Mouse (Mus musculus): Measurements from ENCODE around the gene Phc2.
A peak's percentile ranks its signal among the peaks of the same experiment; 100 is the strongest.
"Not testable (repeated sequence)": the region's sequence is repeated elsewhere in the genome, so short reads cannot be mapped to it uniquely, and the experiment has no call there.

Gene Phc2

DNA sequence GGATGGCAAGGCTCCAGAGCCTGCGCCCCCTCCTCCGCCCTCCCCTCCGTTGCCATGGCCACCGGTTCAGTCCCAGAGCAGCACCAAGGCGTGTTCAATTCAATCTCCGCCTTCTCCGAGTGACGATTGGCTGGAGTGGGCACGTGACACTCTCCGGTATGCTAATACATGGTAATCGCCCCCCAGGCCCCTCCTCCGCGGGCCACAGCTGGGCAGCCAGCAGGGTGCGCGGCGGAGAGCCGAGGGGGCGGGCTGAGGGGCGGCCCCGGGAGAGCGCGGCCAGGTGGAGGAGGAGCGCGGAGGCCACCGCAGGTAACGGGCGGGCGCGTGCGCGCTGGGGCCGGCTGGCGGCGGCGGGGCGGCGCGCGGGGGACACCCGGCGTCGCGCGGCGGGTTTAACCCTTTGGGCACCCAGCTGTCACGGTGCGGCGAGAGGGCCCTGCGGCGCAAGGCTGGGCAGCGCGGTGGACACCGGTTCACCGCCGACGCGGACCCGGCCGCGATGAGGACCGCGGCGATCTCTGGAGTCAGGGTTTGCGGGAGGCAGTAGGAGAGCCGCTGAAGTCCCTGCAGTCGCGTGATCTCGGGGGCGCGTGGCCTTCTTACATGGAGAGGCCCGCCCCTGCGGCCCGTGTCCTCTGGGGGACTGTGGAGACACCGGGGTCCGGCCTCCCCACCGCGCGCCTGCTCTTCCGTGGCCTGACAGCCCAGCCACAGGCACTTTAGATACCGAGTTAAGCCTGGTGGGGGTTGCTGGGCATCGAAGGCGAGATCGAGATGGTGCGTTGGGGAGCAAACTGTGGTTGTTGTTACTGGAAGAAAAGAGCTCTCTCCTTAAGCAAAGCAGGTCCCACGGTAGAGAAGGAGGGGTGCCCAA, at the start of gene Phc2:
Phc2 (plus strand) TSS at position 198 of the 877 bp plus-strand sequence.
- peak; percentile 96 for DNase-seq (ENCODE audit: low spot score)

DNA sequence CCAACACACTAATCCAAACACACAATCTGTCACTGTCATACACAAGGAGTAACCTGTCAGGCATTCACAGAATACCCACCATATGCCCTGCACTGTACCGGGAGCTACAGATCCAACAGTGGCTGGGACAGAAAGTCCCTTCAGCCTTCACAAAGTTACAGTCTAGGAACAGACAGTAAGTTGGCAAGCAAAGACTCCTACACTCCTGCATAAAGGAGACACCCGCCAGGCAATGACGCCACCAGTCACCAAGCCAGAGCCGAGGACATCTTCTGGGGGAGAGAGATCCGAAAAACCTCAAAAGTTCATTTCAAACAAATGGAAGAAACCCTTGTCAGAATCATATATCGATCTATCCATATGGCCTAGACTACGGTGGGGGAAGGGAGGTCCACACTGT, 47.9 kb upstream of the Phc2 start:
- no peak for DNase-seq (ENCODE audit: low spot score)

DNA sequence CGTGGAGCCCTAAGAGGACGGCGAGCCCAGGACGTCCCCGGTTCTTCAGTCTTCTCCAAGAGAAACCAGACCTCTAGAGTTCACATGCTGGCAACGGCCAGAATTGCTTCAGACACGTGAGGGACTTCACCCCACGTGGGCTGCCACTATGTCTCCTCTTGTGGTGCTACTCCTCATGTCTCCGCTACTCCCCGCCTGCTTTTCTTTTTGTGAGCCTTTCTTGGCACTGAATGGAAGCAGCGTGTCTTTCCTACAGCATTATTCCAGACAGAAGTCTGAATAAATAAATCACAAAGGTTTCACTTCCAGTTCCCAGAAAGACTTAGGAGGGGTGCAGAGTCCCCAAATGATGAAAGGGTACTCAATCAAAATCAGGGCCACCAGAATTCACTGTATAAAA, 46.8 kb upstream of the Phc2 start:
- DNase-seq (ENCODE audit: low spot score) = no peak

DNA sequence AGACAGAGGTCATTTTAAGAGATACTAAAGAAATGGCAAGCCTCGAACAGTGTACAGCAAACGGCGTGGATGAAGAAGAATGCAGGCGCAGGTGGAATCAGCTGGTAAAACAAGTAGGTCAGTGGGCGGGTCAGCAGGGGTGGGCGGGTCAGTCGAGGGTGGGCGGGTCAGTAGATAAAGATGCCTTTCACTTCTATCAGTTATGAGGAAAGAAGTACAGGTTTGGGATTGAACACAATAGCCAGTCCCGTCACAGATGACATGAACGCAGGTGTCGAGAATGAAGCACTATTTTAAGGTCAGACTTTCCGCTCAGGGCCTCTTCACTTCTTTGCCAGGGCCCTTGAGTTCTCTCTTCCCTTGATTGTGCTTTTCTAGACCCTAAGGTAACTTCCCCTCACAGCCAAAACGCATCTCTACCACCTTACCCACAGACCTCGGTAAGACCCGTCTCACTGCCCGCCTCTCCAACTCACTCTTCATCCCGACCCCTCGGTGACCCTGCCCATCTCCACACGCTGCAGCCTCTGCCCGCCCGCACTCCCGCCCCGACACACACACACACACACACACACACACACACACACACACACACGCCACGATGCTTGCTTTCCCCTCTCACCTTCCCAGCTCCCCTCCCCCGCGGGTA, 45.1 kb upstream of the Phc2 start:
- no peak for DNase-seq (ENCODE audit: low spot score)

DNA sequence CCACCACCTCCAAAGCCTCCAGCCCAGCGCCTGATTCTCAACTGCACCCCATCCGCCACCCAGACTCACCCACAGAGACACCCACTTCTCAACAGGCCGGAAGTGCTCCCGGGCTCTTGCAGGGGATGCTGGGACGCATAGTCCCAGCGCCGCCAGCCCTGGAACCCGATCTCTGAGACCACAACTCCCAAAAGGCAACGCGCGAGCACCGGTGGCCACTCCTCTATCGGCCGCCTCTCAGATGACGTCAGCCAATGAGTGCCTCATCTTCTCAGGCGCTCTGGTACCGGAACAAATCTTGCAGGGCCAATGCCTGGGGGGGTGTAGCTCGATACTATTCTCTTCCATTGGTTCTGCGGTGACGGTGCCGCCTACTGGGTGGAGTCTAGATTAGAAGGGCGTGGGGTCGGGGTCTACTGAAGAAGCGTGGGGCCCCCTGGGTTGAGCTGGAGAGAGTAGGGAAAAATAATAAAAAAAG, 44.5 kb upstream of the Phc2 start, which contains the start of gene Zscan20:
Zscan20 (minus strand) TSS at position 174 of the 478 bp plus-strand sequence.
- peak; percentile 96 for DNase-seq (ENCODE audit: low spot score)

DNA sequence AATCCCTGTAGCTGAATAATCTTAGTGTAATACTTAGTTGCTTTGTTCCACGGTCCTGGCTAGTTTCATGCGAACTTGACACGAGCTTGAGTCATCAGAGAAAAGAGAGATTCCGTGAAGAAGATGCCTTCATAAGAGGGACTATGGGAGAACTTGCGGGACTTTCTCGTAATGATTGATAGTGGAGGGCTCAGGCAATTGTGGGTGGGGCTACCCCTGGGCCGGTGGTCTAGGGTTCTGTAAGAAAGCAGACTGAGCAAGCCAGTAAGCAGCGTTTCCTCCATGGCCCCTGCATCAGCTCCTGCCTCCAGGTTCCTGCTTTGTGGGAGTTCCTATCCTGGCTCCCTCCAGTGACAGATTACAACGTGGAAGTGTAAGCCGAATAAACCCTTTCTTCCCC, 43.8 kb upstream of the Phc2 start:
- no peak for DNase-seq (ENCODE audit: low spot score)

DNA sequence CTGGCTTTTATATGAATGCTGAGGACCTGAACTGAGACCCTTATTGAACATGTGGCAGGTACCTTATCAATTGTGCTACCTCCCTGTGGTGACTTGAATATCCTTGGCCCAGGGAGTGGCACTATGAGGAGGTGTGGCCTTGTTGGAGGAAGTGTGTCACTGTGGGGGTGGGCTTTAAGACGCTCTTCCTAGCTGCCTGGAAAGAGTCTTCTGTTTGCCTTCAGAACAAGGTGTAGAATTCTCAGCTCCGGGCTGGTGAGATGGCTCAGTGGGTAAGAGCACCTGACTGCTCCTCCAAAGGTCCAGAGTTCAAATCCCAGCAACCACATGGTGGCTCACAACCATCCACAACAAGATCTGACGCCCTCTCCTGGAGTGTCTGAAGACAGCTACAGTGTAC, 42.8 kb upstream of the Phc2 start:
- DNase-seq (ENCODE audit: low spot score) = not testable (repeated sequence)

DNA sequence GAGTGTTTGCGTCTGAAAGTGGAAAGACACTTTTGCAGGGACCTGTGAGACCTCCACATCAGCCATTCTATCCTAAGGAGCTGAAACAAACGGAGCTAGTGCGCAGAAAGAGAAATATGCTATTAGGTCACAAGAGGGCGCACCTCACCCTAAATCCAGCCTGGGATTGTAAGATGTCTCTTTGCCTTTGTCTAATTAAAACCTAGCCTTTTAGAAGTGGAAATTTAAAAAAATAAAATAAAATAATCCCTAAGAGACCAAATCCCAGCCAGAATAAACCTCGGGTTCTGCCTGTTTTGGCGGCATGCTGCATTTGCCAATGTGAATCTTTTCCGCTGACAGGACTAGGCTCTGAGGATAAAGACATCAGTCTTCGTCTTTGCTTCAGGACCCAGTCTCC, 41.2 kb upstream of the Phc2 start:
- DNase-seq (ENCODE audit: low spot score) = no peak

DNA sequence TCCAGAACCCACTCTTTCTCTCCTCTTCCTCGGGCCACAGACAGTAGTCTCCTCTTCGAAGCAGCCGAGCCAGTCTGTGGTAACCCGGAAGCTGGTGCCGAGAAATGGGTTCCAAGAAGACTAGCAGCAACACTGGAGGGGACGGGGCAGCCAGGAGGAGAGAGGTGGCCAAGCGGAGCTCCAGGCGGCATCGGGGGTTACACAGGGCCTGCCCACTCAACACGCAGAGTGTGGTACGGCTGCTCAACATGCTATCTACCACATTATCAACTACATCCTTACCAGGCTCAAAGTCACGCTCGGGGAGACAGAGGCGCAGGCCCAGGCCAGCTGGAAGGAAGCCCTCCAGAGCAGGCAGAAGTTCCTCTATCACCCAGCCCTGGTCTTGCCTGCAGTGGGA, 38.7 kb upstream of the Phc2 start:
- DNase-seq (ENCODE audit: low spot score) = no peak

DNA sequence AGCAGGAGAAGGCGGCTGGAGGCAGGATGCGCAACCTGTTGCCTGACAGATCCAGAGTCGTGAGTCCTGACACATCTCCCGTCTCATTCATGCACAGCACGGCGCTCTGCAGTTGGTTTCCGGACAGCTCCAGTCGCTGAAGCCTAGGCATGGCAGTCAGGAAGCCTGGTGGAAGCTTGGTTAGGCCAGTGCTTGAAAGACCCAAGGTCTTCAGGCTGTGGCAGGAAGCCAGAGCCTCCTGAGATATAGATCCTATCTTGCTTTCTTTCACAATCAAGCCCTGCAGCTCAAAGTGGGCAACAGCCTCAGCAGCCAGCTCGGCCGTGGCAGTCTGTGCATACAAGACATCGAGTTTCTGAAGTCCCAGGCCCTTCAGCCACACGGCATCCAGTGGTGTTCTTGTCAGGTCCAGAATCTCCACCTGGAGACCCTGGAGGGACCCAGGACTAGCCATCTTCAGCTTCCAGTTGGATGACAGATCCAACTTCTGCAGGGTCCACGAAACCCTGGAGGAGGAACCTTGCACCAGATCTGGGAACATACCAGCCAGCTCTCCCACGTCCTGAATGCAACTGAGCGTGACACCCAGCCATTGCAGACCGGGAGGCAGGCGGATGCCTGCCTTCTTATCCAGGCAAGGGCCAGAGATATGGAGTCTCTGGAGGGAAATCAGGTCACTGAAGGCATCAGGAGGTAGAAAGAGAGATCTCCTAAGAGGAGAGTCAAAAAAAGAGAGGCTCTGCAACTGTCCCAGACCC, 37.0 kb upstream of the Phc2 start:
- no peak for DNase-seq (ENCODE audit: low spot score)

DNA sequence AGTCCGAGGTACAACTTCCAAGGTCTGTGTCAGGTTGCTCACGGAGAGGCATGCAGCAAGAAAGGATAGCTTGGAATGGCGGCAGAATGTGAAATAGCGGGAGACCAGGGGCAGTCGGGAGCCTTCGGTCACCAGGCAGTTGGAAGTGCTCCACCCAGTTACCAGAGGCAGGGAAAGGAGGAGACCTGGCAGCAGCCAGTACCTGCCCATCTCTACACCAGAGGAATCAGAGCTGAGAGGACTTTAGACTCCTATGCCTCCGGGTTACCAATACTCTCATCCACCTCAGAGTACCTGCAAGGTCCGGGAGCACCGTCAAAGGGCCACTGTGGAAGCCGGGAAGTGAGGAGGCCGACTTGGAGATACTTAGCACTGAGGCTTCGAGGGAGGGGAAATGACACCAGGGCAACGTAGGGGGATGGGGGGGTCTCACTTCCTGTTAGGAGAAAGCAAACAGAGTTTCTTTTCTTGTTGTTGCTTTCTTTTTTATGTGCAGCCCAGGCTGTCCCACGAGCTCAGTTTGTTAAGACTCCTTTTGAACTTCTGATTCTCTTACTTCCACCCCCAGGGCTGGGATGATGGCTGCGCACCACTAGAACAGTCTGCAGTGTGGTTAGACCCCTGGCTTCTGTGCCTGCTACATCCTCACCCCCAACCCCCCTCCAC, 36.1 kb upstream of the Phc2 start, which contains the start of gene Tlr12:
Tlr12 (minus strand) TSS at position 374 of the 666 bp plus-strand sequence.
- DNase-seq (ENCODE audit: low spot score) = no peak

DNA sequence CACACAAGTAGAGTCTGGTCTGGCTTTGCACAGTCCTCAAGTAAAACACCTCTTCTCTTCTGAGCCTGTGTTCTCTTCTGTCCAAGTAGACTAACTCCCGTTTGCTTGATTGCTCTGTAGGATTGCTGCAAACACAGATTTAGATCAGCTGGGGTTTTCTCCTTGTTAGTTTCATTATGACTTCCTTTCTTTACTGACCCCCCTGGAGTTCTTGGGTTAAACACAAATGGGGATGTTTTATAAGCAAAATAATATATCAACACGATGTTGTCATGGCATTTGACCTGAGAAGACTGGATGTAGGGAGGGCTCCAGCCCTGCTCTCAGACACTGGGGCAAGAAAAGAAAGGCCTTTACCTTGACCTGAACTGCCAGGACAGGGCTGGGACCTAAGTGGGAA, 35.5 kb upstream of the Phc2 start:
- DNase-seq (ENCODE audit: low spot score) = no peak

DNA sequence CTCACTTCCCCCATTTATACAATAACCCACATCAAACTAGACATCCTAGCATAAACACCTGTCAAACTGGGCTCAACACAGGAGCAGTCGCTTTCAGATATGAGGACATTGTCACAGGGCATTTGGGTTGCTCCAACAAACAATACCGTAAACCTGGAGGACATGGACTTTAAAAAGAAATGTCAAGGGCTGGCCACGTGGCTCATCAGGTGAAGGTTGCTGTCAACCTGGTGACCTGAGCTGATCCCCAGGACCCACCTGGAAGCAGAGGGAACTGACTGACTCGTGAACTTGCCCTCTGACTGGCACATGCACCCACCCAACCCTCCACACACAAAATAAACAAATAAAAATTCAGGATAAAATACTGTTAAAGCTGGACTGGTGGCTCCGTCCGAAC, 33.9 kb upstream of the Phc2 start:
- no peak for DNase-seq (ENCODE audit: low spot score)

DNA sequence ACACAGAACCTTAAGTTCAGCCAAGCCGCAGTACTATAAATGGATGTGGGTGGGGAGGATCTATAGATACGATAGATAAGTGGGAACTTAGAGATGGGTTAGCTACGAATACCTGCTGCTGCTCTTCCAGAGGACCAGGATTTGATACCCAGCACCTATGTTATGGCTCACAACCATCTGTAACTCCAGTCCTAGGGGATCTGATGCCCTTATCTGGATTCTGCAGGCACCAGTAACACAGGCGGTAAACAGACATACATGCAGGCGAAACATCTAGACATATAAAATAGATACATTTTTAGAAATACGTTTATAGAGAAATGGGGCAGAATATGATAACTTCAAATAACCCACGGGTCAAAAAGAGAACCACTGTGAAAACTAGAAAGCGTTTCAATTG, 33.4 kb upstream of the Phc2 start:
- DNase-seq (ENCODE audit: low spot score) = no peak

DNA sequence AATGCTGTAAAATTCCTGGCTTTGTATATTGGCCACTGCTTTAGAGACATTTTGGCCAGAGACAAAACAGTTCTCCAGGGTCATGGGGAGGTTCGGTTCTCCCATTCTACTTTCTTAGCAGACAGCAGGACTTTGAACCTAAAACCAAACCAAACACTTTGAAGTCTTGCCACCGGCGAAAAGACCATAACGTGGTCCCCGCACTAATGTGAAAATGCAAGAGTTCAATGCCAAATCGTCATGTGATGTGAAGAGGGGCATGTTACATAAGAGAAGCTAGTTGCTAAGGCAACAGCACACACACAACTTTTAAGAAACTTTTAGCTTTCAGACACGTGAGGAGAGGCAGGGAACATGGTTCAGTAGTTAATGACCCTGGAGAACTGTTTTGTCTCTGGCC, 19.1 kb upstream of the Phc2 start:
- DNase-seq (ENCODE audit: low spot score) = no peak

DNA sequence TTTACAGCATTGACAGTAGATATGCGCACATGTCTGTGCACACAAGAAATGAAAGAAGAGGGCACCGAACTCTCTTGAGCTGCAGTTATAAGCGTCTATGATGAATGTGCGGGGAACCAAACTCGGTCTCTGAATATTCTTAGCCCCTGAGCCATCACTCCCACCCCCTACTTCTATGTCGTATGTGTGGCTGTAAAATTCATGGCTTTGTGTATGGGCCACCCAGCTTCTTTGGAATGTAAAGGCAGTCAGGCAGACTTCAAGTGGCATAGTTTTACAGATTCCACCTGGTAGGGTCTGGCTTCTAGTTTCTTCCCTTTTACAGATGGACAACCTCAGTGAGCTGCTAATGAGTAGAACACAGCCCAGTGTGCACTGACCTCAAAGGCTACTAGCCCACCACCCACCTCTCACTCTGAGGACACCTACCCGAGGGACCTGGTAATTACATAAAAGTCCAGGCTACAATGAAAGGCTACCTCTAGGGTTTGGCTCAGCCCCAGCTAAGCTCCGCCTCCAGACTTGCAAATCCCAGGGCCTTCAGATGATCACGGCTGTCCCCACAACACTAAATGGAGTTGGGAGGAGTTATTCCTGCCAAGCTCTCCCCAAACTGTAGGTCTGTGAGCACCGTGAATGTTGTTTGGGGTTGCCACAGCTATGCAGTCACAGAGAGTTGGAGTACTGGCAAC, 18.5 kb upstream of the Phc2 start:
- DNase-seq (ENCODE audit: low spot score) = no peak

DNA sequence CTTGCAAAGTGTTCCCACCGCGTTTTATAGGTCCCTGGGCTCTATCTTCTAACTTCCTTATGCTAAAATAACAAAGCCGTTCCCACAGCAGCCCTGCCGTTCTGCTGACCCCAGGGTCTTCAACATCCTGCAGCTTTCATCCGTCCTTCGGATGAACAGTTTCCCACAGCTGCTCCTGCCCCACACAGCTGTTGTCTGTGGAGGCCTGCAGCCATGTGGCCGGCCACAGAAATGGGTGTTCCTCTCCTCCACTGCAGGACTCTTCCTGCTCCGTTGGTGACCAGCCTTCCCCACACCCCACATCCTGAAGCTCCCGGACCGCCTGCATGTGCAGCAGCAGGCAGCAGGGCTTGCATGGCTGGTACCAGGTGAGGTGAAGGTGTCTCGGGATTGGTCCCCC, 17.3 kb upstream of the Phc2 start:
- DNase-seq (ENCODE audit: low spot score) = no peak

DNA sequence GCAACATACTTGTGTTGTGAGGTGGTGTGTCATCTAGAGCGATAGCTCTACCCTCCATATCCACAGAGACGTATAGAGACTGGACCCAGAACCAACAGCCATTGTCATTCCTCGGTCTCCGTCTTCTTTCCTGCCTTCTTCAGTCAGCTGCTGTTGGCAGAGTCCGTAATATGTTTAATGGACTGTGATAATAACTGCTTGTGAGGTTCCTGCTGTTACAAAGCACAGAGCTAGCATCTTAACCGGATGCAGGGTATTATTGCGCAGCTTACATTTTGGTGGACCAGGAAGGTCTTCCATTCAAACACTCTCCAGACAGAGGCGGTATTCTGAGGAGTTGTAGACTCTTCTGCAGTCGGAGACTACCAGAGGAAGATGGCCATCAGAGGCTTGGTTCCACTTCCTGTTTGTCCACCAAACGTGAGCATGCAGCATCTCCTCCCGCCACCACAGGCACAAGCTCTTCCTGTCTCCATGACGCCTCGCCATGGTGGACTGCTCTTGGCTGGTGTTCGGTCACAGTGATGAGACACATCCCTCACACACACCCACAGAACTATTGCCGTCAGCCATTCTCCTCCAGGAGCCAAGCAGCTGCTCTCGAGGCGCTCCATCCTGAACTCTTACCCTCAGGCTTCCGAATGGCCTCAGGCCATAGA, 16.1 kb upstream of the Phc2 start:
- no peak for DNase-seq (ENCODE audit: low spot score)

DNA sequence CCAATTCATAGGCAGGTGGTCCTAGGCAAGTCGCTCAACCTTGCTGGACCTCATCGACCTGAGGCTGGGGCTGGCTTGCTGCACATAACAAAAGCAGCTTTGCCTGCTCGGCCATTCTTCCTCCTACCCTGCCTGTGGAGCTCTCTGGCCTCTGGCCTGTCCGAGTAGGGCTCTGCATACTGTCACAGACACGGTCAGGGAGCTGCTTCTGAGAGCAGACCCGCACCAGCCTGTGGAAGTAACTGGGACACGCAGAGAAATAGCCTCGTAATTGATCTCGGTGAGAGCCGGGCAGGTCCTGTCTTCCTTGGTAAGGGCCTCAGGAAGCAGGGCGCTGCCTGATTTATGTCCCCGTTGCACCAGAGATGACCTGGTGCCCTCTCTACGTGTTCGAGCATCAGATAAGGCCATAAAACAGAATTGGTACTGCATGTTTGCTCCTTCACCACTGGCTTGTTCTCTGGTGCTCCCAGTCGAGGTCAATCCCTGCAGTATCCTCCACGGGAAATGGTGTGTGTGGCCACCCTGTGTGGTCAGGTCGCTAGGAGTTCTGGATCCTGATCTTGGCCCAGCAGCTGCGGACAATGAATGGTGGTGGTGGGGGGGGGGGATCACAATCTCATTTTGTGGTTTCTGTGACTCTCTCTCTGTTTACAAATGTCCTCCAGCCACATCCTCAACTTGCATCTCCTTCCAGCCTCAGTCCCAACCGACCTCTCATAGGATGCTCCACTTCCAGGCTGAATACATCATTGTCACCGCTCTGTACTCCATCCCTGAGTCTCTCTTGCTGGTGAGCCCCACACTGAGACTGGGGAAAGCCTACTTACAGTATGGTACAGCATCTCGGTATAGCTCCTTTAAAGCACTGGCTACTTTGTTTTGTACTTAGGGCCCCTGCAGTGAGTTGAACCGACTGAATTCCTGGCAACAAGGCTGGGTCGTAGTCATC, 12.5 kb upstream of the Phc2 start:
- DNase-seq (ENCODE audit: low spot score) = no peak

DNA sequence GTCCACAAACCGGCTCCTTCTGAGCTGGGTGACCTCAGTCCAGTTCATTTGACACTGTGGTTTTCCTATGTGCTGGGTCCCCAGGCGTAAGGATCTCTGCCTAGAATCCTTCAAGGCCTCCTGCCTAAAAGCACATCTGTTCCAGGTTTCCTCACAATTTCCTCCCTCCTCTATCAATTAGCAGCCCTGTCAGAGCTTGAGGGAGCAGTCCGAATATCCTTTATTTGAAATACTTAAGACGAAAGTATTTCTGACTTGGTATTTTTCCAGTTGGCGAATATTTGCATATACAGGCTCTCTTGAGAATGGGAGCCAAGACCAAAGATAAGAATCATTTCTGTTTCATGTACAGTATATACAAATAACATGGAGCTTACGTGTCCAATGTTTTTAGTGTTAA, 8.6 kb upstream of the Phc2 start:
- DNase-seq (ENCODE audit: low spot score) = no peak
